Mouse (Mus musculus) T-helper 1 cell (primary cell): Measurements from ENCODE around the gene Prrt3.

Experiments used
- in situ Hi-C: fragments of 300-600 bp; cut with MboI, MseI; formaldehyde crosslinking; loops from one replicate; pipeline ENCODE4 v1.15.1; 2025; ENCODE audit warnings: high pct_unique_total_duplicates

The Prrt3 gene

GRCm38 (mm10) chr6:113501388-113502084 lies at the start of gene Prrt3:
Gene Prrt3 (minus strand): TSS chr6:113501931.
- in situ Hi-C loops = loop anchor here (10.0 kb wide), 1 partner anchor 1293 kb away; no protein-coding TSS in a partner anchor

GRCm38 (mm10) chr6:113543906-113544481 lies 42.3 kb upstream of the Prrt3 start:
- in situ Hi-C loops = no loop called here

- in situ Hi-C loops = no loop called here
Measured at GRCm38 (mm10) chr6:113541610-113542009, 39.9 kb upstream of the Prrt3 start.

GRCm38 (mm10) chr6:113534886-113535285 lies 33.2 kb upstream of the Prrt3 start:
- in situ Hi-C loops = loop anchor here (5.0 kb wide), 1 partner anchor 77 kb away; no protein-coding TSS in a partner anchor

GRCm38 (mm10) chr6:113531840-113532404 lies 30.2 kb upstream of the Prrt3 start:
- in situ Hi-C loops = loop anchor here (5.0 kb wide), 1 partner anchor 80 kb away; no protein-coding TSS in a partner anchor

- in situ Hi-C loops = loop anchor here (5.0 kb wide), 1 partner anchor 81 kb away; no protein-coding TSS in a partner anchor
Measured at GRCm38 (mm10) chr6:113530932-113531839, 29.5 kb upstream of the Prrt3 start, which contains the start of the genes Emc3 and Fancd2. Gene Emc3 (minus strand): TSS chr6:113531652. Gene Fancd2 (plus strand): TSS chr6:113531682.

- in situ Hi-C loops = no loop called here
Measured at GRCm38 (mm10) chr6:113523420-113523819, 21.7 kb upstream of the Prrt3 start.

- in situ Hi-C loops = no loop called here
Measured at GRCm38 (mm10) chr6:113522310-113522709, 20.6 kb upstream of the Prrt3 start.

GRCm38 (mm10) chr6:113517434-113518080 lies 15.8 kb upstream of the Prrt3 start:
- in situ Hi-C loops = no loop called here

- in situ Hi-C loops = no loop called here
Measured at GRCm38 (mm10) chr6:113514600-113514999, 12.9 kb upstream of the Prrt3 start.

GRCm38 (mm10) chr6:113513944-113514343 lies 12.2 kb upstream of the Prrt3 start:
- in situ Hi-C loops = no loop called here

- in situ Hi-C loops = loop anchor here (10.0 kb wide), 1 partner anchor 1286 kb away; no protein-coding TSS in a partner anchor
Measured at GRCm38 (mm10) chr6:113508947-113509280, 7.2 kb upstream of the Prrt3 start.

- in situ Hi-C loops = loop anchor here (10.0 kb wide), 1 partner anchor 1286 kb away; no protein-coding TSS in a partner anchor
Measured at GRCm38 (mm10) chr6:113508272-113508946, 6.7 kb upstream of the Prrt3 start.

GRCm38 (mm10) chr6:113507130-113507529 lies 5.4 kb upstream of the Prrt3 start:
- in situ Hi-C loops = loop anchor here (10.0 kb wide), 1 partner anchor 1288 kb away; no protein-coding TSS in a partner anchor

GRCm38 (mm10) chr6:113505689-113506088 lies 4.0 kb upstream of the Prrt3 start:
- in situ Hi-C loops = loop anchor here (10.0 kb wide), 1 partner anchor 1289 kb away; no protein-coding TSS in a partner anchor

- in situ Hi-C loops = loop anchor here (10.0 kb wide), 1 partner anchor 1292 kb away; no protein-coding TSS in a partner anchor
Measured at GRCm38 (mm10) chr6:113502801-113503200, 1.1 kb upstream of the Prrt3 start.

- in situ Hi-C loops = no loop called here
Measured at GRCm38 (mm10) chr6:113499346-113499745, 2.4 kb downstream of the Prrt3 start.

- in situ Hi-C loops = no loop called here
Measured at GRCm38 (mm10) chr6:113495071-113495675, 6.6 kb downstream of the Prrt3 start.

GRCm38 (mm10) chr6:113494258-113494788 lies 7.4 kb downstream of the Prrt3 start:
- in situ Hi-C loops = no loop called here
